Mouse (Mus musculus) kidney, adult 2 months (tissue): ENCODE results near the gene Ilvbl. TPM values are rescaled to one million over a fixed set of nuclear protein-coding genes. Genes with fewer than 3 reads are reported as not detected.

Experiments
- DNase-seq: peaks from one replicate; pipeline ENCODE4 v3.0.0; 2021
- H3K27ac ChIP-seq: fragments of 200-500 bp; 2 replicates; pipeline ENCODE4 v1.5.1; 2012; ENCODE audit warnings: low read depth, low read length, control low read depth, inconsistent platforms; ENCODE audit not compliant: insufficient read depth
- H3K27me3 ChIP-seq: fragments of 200-500 bp; replicated peaks from 2 replicates; pipeline ENCODE4 v1.6.1; 2012; ENCODE audit warnings: mild to moderate bottlenecking, moderate library complexity, low read length, inconsistent platforms; ENCODE audit not compliant: control insufficient read depth, insufficient read depth
- H3K36me3 ChIP-seq: fragments of 200-500 bp; 2 replicates; pipeline ENCODE4 v1.6.1; 2012; ENCODE audit warnings: mild to moderate bottlenecking, moderate library complexity, low read length, inconsistent platforms; ENCODE audit not compliant: control insufficient read depth, insufficient read depth
- H3K4me1 ChIP-seq: fragments of 200-500 bp; 2 replicates; pipeline ENCODE4 v1.6.1; 2011; ENCODE audit warnings: low read length; ENCODE audit not compliant: control insufficient read depth, insufficient read depth
- H3K4me3 ChIP-seq: fragments of 200-500 bp; 2 replicates; pipeline ENCODE4 v1.5.1; 2011; ENCODE audit warnings: mild to moderate bottlenecking, low read depth, low read length, control low read depth; ENCODE audit not compliant: insufficient read depth
- CTCF ChIP-seq: fragments of 200-500 bp; conservative IDR thresholded peaks from 2 replicates; pipeline ENCODE4 v1.5.1; 2011; ENCODE audit warnings: low read depth, mild to moderate bottlenecking, control low read depth, low read length, moderate library complexity, mixed read lengths; ENCODE audit not compliant: insufficient read depth, insufficient read length
- POLR2A ChIP-seq: fragments of 200-500 bp; IDR thresholded peaks from one replicate; pipeline ENCODE4 v1.6.1; 2011; ENCODE audit warnings: low read depth, low read length, control low read depth
- WGBS: fragments of 180-500 bp; shearing (Covaris S2); methylation state at CpG from one replicate; pipeline ENCODE4 v1.1.7; 2018; 5-methylcytosine and 5-hydroxymethylcytosine counted together
- polyA plus RNA-seq: library from polyadenylated mRNA; depleted of rRNA; stranded (reverse); fragments of >200 nt; gene quantifications from 2 replicates; pipeline ENCODE4 v1.2.3, GENCODE M21; 2012

The Ilvbl gene
- polyA plus RNA-seq, 1 experiment = 60.6 TPM

GRCm38 (mm10) chr10:78570416-78570815 lies 3.7 kb upstream of the Ilvbl start:
- no peak for DNase-seq
- no peaks in the 10 kb centered on the region for H3K27me3 ChIP-seq
- no peak overlapping the region for H3K27ac ChIP-seq
- 63% methylated on average over 6 of the region's 6 CpGs for WGBS
- H3K4me1 ChIP-seq = no peaks in the 10 kb centered on the region; the same call in 1 of the 2 replicates
- H3K4me3 ChIP-seq = no peak overlapping the region
- no peaks in the 10 kb centered on the region for H3K36me3 ChIP-seq
- TF ChIP-seq POLR2A (no peak), CTCF (no peak)

DNA sequence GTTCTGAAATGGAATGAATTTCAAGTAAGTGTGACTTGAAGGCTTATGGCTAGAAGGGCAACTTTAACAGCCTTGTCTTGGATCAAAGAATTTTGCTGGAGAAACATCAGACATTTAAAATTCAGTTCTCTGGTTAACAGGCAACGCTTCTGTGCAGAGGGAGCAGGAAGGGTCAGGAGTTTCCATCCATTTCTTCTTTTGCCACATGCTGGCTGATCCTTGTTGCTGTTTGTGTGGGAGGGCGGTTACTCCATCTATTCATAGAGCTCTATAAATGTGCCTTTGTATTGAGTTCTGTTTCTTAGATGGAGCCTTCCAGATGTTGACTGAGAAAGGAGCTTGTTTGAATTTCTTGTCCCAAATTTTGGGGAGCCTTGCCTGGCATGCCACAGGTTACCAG lies 3.2 kb upstream of the Ilvbl start:
- Histone ChIP-seq H3K27me3 (no peaks in the 10 kb centered on the region), H3K36me3 (no peaks in the 10 kb centered on the region), H3K4me1 (peaks cover 4% of the 10 kb centered on the region; the same call in 1 of the 2 replicates), H3K4me3 (no peak overlapping the region), H3K27ac (no peak overlapping the region)
- no peak for TF ChIP-seq POLR2A
- TF ChIP-seq CTCF = no peak
- WGBS = 59% methylated on average over 2 of the region's 2 CpGs
- DNase-seq = no peak

DNA sequence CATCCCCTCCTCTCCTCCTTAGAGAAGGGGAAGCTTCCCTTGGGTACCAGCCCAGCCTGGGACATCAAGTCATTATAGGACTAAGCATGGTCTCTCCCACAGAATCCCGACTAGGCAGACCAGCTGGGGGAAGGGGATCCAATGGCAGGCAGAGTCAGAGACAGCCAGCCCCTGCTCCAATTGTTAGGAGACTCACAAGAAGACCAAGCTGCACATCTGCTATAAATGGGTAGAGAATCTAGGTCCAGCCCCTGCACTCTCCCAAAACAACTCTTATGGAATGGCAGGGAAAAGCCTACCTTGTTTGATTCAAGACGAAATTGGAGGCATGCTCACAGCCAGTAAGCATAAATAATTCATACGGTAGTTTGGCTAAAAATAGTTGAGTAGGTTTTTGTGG lies 920 bp upstream of the Ilvbl start:
- H3K27ac ChIP-seq = no peak overlapping the region
- no peak for DNase-seq
- H3K4me1 ChIP-seq = peaks cover 6% of the 10 kb centered on the region; the same call in 1 of the 2 replicates
- H3K36me3 ChIP-seq = no peaks in the 10 kb centered on the region
- WGBS = 61% methylated on average over 3 of the region's 3 CpGs
- H3K4me3 ChIP-seq = no peak overlapping the region
- no peaks in the 10 kb centered on the region for H3K27me3 ChIP-seq
- no peak for TF ChIP-seq POLR2A
- no peak for TF ChIP-seq CTCF

DNA sequence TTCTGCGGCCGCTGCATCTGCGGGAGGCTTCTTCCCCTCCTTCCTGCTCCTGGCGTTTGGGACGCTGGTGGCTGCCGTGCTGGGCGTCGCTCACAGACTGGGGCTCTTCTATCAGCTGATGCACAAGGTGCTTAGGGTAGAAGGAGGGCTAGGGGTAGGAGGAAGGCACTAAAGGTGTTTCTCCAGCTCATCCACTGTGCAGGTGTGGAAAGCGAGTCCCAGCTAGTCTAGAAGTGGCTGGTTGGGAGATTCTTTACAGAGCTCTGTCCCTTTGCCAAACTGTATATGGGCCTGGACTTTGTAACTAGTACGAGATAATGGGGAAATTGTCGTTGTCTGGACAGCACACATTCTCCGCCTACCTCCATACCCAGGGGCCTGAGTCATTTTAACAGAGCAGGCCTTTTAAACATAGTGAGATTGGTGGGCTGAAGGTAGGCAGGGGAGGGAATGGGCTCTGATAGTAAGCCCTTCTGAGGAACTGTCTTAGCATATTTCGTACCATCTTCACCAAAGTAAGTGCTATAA lies 1.0 kb downstream of the Ilvbl start:
- H3K36me3 ChIP-seq = no peaks in the 10 kb centered on the region
- DNase-seq = no peak
- no peak for TF ChIP-seq CTCF
- no peak for TF ChIP-seq POLR2A
- peak overlapping the region; percentile 44 for H3K27ac ChIP-seq
- H3K4me1 ChIP-seq = peaks cover 6% of the 10 kb centered on the region; the same call in 1 of the 2 replicates
- H3K4me3 ChIP-seq = peak overlapping the region; percentile 82
- H3K27me3 ChIP-seq = no peaks in the 10 kb centered on the region
- WGBS = 6% methylated on average over 13 of the region's 13 CpGs

- no peaks in the 10 kb centered on the region for H3K36me3 ChIP-seq
- no peak overlapping the region for H3K27ac ChIP-seq
- H3K4me3 ChIP-seq = peak overlapping the region; percentile 6; the same call in 1 of the 2 replicates
- 6% methylated on average over 2 of the region's 2 CpGs for WGBS
- H3K4me1 ChIP-seq = peaks cover 6% of the 10 kb centered on the region; the same call in 1 of the 2 replicates
- H3K27me3 ChIP-seq = no peaks in the 10 kb centered on the region
- TF ChIP-seq CTCF (no peak), POLR2A (no peak)
- peak; percentile 68 for DNase-seq
Measured at GRCm38 (mm10) chr10:78575690-78576089, 1.5 kb downstream of the Ilvbl start.

- Histone ChIP-seq H3K4me1 (peaks cover 6% of the 10 kb centered on the region; the same call in 1 of the 2 replicates), H3K27me3 (no peaks in the 10 kb centered on the region), H3K36me3 (no peaks in the 10 kb centered on the region), H3K27ac (no peak overlapping the region), H3K4me3 (no peak overlapping the region)
- no peak for DNase-seq
- WGBS = 94% methylated on average over 16 of the region's 16 CpGs
- no peak for TF ChIP-seq CTCF
- no peak for TF ChIP-seq POLR2A
Measured at GRCm38 (mm10) chr10:78576435-78577184, 2.5 kb downstream of the Ilvbl start.

- no peak overlapping the region for H3K27ac ChIP-seq
- H3K36me3 ChIP-seq = no peaks in the 10 kb centered on the region
- peaks cover 6% of the 10 kb centered on the region; the same call in 1 of the 2 replicates for H3K4me1 ChIP-seq
- no peak for DNase-seq
- TF ChIP-seq CTCF = no peak
- TF ChIP-seq POLR2A = no peak
- no peak overlapping the region for H3K4me3 ChIP-seq
- WGBS = 73% methylated on average over 3 of the region's 3 CpGs
- H3K27me3 ChIP-seq = no peaks in the 10 kb centered on the region
Measured at GRCm38 (mm10) chr10:78578204-78578603, 4.1 kb downstream of the Ilvbl start.
